Mouse (Mus musculus) bone marrow, adult 2 months (tissue): Measurements from ENCODE around the gene Wrnip1.

Source experiments
- CTCF ChIP-seq: fragments of 200-500 bp; IDR thresholded peaks from 2 replicates; pipeline ENCODE4 v1.5.1; 2011; ENCODE audit warnings: low read length, control low read depth; ENCODE audit not compliant: control insufficient read depth, insufficient read depth
- POLR2A ChIP-seq: fragments of 200-500 bp; IDR thresholded peaks from 2 replicates; pipeline ENCODE4 v1.6.1; 2011; ENCODE audit warnings: low read depth, mild to moderate bottlenecking, control low read depth, low read length, borderline replicate concordance; ENCODE audit not compliant: control insufficient read depth

GRCm38 (mm10) chr13:32839314-32839713 is 37.5 kb downstream of the Wrnip1 start:
- TF ChIP-seq POLR2A (no peak), CTCF (no peak)
